Mouse (Mus musculus) cerebellum, postnatal 10 days (tissue): ENCODE results near the gene Gm13697.
A peak's percentile ranks its signal among the peaks of the same experiment; 100 is the strongest.
"Not testable (repeated sequence)": the region's sequence is repeated elsewhere in the genome, so short reads cannot be mapped to it uniquely, and the experiment has no call there.

Experiments used
- DNase-seq, 2 experiments: peaks; one replicate each; pipeline ENCODE4 v3.0.0; 2021; ENCODE audit warnings: mixed read lengths in 2 of 2

Gene Gm13697

GRCm38 (mm10) chr2:83984443-83984842 lies at the start of gene Gm13697:
Gene Gm13697, plus strand, starts transcription at chr2:83984743.
- not testable (repeated sequence) for DNase-seq

- peak; percentile 77 to 83 for DNase-seq
Measured at GRCm38 (mm10) chr2:83940931-83941361, 43.6 kb upstream of the Gm13697 start, which contains the start of gene Zswim2. Gene Zswim2, minus strand, starts transcription at chr2:83941228.

GRCm38 (mm10) chr2:83941378-83941777 lies 43.2 kb upstream of the Gm13697 start:
- DNase-seq, result no peak

GRCm38 (mm10) chr2:83941792-83942191 lies 42.8 kb upstream of the Gm13697 start:
- DNase-seq, result no peak

- DNase-seq, result not testable (repeated sequence)
Measured at GRCm38 (mm10) chr2:83955393-83955792, 29.1 kb upstream of the Gm13697 start, which contains the start of gene Gm13698. Gene Gm13698, plus strand, starts transcription at chr2:83955693.

GRCm38 (mm10) chr2:83961203-83961602 lies 23.3 kb upstream of the Gm13697 start, which contains the start of gene Gm13693:
Gene Gm13693, plus strand, starts transcription at chr2:83961503.
- DNase-seq, result not testable (repeated sequence)

GRCm38 (mm10) chr2:83967013-83967412 lies 17.5 kb upstream of the Gm13697 start, which contains the start of gene Gm13695:
Gene Gm13695, plus strand, starts transcription at chr2:83967313.
- DNase-seq, result not testable (repeated sequence)

GRCm38 (mm10) chr2:83972823-83973222 lies 11.7 kb upstream of the Gm13697 start, which contains the start of gene Gm13696:
Gene Gm13696, plus strand, starts transcription at chr2:83973123.
- DNase-seq, result not testable (repeated sequence)

- not testable (repeated sequence) for DNase-seq
Measured at GRCm38 (mm10) chr2:83978633-83979032, 5.9 kb upstream of the Gm13697 start, which contains the start of gene Gm13694. Gene Gm13694, plus strand, starts transcription at chr2:83978933.

GRCm38 (mm10) chr2:83990253-83990652 lies 5.7 kb downstream of the Gm13697 start, which contains the start of gene Gm13691:
Gene Gm13691, plus strand, starts transcription at chr2:83990553.
- DNase-seq, result not testable (repeated sequence)

- DNase-seq, result not testable (repeated sequence)
Measured at GRCm38 (mm10) chr2:83993639-83994255, 9.2 kb downstream of the Gm13697 start.

GRCm38 (mm10) chr2:83994526-83994925 lies 10.0 kb downstream of the Gm13697 start:
- not testable (repeated sequence) for DNase-seq

GRCm38 (mm10) chr2:84008913-84009312 lies 24.4 kb downstream of the Gm13697 start:
- DNase-seq, result peak; percentile 70 to 77

- DNase-seq, result no peak
Measured at GRCm38 (mm10) chr2:84009818-84010217, 25.3 kb downstream of the Gm13697 start.

- DNase-seq, result no peak
Measured at GRCm38 (mm10) chr2:84014572-84014971, 30.0 kb downstream of the Gm13697 start.

- DNase-seq, result not testable (repeated sequence)
Measured at GRCm38 (mm10) chr2:84016291-84016690, 31.7 kb downstream of the Gm13697 start.

- DNase-seq, result peak in 1 of 2 experiments; percentile 9
Measured at GRCm38 (mm10) chr2:84018330-84018729, 33.8 kb downstream of the Gm13697 start.

- no peak for DNase-seq
Measured at GRCm38 (mm10) chr2:84019519-84020305, 35.2 kb downstream of the Gm13697 start.

GRCm38 (mm10) chr2:84021930-84022329 lies 37.4 kb downstream of the Gm13697 start:
- DNase-seq, result no peak

- DNase-seq, result no peak
Measured at GRCm38 (mm10) chr2:84022905-84023304, 38.4 kb downstream of the Gm13697 start.

- DNase-seq, result no peak
Measured at GRCm38 (mm10) chr2:84023319-84023718, 38.8 kb downstream of the Gm13697 start.

GRCm38 (mm10) chr2:84025217-84025616 lies 40.7 kb downstream of the Gm13697 start:
- DNase-seq, result peak; percentile 10 to 12

GRCm38 (mm10) chr2:84032505-84032904 lies 48.0 kb downstream of the Gm13697 start:
- DNase-seq, result no peak
